Mouse (Mus musculus) intestine, embryonic 16.5 days (tissue): ENCODE results near the gene Rom1. TPM values are rescaled to one million over a fixed set of nuclear protein-coding genes. Genes with fewer than 3 reads are reported as not detected.

Experiments
- ATAC-seq: fragments of 200-750 bp; cut with Nextera tagmentation; 2 replicates; pipeline ENCODE4 v1.8.0; 2017; ENCODE audit warnings: moderate TSS enrichment, moderate library complexity
- H3K27ac ChIP-seq: fragments of 300-500 bp; sonication (generic); 2 replicates; pipeline ENCODE4 v1.5.1; 2014; ENCODE audit warnings: mild to moderate bottlenecking, low read length
- H3K27me3 ChIP-seq: fragments of 300-500 bp; sonication (generic); replicated peaks from 2 replicates; pipeline ENCODE4 v1.6.1; 2014; ENCODE audit warnings: low read length, control low read depth, mixed read lengths; ENCODE audit not compliant: control insufficient read depth, insufficient read depth
- H3K36me3 ChIP-seq: fragments of 300-500 bp; sonication (generic); 2 replicates; pipeline ENCODE4 v1.6.1; 2014; ENCODE audit warnings: low read length, control low read depth; ENCODE audit not compliant: control insufficient read depth, insufficient read depth
- H3K4me1 ChIP-seq: fragments of 300-500 bp; sonication (generic); 2 replicates; pipeline ENCODE4 v1.6.1; 2014; ENCODE audit warnings: low read length, control low read depth, mixed read lengths; ENCODE audit not compliant: control insufficient read depth, insufficient read depth
- H3K4me2 ChIP-seq: fragments of 300-500 bp; sonication (generic); 2 replicates; pipeline ENCODE4 v1.6.1; 2014; ENCODE audit warnings: low read depth, low read length, control low read depth
- H3K4me3 ChIP-seq: fragments of 300-500 bp; sonication (generic); 2 replicates; pipeline ENCODE4 v1.5.1; 2014; ENCODE audit warnings: mild to moderate bottlenecking, low read length
- H3K9ac ChIP-seq: fragments of 300-500 bp; sonication (generic); 2 replicates; pipeline ENCODE4 v1.6.1; 2014; ENCODE audit warnings: low read depth, low read length
- H3K9me3 ChIP-seq: fragments of 300-500 bp; sonication (generic); 2 replicates; pipeline ENCODE4 v1.6.1; 2016; ENCODE audit warnings: low read length, control low read depth; ENCODE audit not compliant: control insufficient read depth
- WGBS: fragments of 180-500 bp; shearing (Covaris S2); extraction: QIAGEN DNeasy Blood & Tissue Kit; methylation state at CpG from one replicate; pipeline ENCODE4 v1.1.7; 2014; 5-methylcytosine and 5-hydroxymethylcytosine counted together
- polyA plus RNA-seq: library from polyadenylated mRNA; unstranded; fragments of >200 nt; fragmentation: Nextera tagmentation; extraction: Ambion mirVana; gene quantifications from 2 replicates; pipeline ENCODE4 v1.2.1, GENCODE M21; 2015

Rom1 gene
- polyA plus RNA-seq, 1 experiment from 2014 or later: 3.1 TPM

- H3K4me1 ChIP-seq: peaks cover 28% of the 10 kb centered on the region
- 23% methylated on average over 5 of the region's 5 CpGs for WGBS
- H3K9ac ChIP-seq: peak overlapping the region; percentile 58
- peak overlapping the region; percentile 41; the same call in 1 of the 2 replicates for H3K27ac ChIP-seq
- peaks cover 20% of the 10 kb centered on the region for H3K36me3 ChIP-seq
- peak overlapping the region; percentile 37 for H3K4me3 ChIP-seq
- no peaks in the 10 kb centered on the region for H3K9me3 ChIP-seq
- ATAC-seq: no peak
- H3K4me2 ChIP-seq: peak overlapping the region; percentile 56
- no peaks in the 10 kb centered on the region for H3K27me3 ChIP-seq
Measured at GRCm38 (mm10) chr19:8944750-8945149, 15.6 kb upstream of the Rom1 start.

- H3K9ac ChIP-seq: peak overlapping the region; percentile 26
Measured at GRCm38 (mm10) chr19:8944062-8944461, 14.9 kb upstream of the Rom1 start.

GRCm38 (mm10) chr19:8943047-8943446 lies 13.9 kb upstream of the Rom1 start:
- 59% methylated on average over 2 of the region's 2 CpGs for WGBS
- H3K4me1 ChIP-seq: peaks cover 28% of the 10 kb centered on the region
- peak overlapping the region; percentile 63 for H3K4me2 ChIP-seq
- peak overlapping the region; percentile 33 for H3K27ac ChIP-seq
- H3K36me3 ChIP-seq: peaks cover 20% of the 10 kb centered on the region
- ATAC-seq: no peak
- H3K9ac ChIP-seq: peak overlapping the region; percentile 86
- H3K27me3 ChIP-seq: no peaks in the 10 kb centered on the region
- H3K4me3 ChIP-seq: peak overlapping the region; percentile 62
- H3K9me3 ChIP-seq: no peaks in the 10 kb centered on the region

More at GRCm38 (mm10) chr19:8944062-8944461, 14.9 kb upstream of the Rom1 start:
- Histone ChIP-seq H3K9me3 (no peaks in the 10 kb centered on the region), H3K4me1 (peaks cover 28% of the 10 kb centered on the region), H3K27ac (0 out of 2 replicates have a peak overlapping the region, but pooled peaks have one; percentile 25), H3K27me3 (no peaks in the 10 kb centered on the region), H3K4me3 (0 out of 2 replicates have a peak overlapping the region, but pooled peaks have one; percentile 13), H3K36me3 (peaks cover 20% of the 10 kb centered on the region), H3K4me2 (peak overlapping the region; percentile 63)
- 39% methylated on average over 5 of the region's 5 CpGs for WGBS
- no peak for ATAC-seq

- H3K27me3 ChIP-seq: no peaks in the 10 kb centered on the region
- H3K4me3 ChIP-seq: peak overlapping the region; percentile 62
- under 1% methylated on average over 46 of the region's 46 CpGs for WGBS
- peak overlapping the region; percentile 63 for H3K4me2 ChIP-seq
- peak overlapping the region; percentile 86 for H3K9ac ChIP-seq
- H3K36me3 ChIP-seq: peaks cover 17% of the 10 kb centered on the region
- H3K4me1 ChIP-seq: peaks cover 28% of the 10 kb centered on the region
- peak; percentile 54 for ATAC-seq
- no peaks in the 10 kb centered on the region for H3K9me3 ChIP-seq
- peak overlapping the region; percentile 92 for H3K27ac ChIP-seq
Measured at GRCm38 (mm10) chr19:8942276-8942964, 13.3 kb upstream of the Rom1 start.

- WGBS: under 1% methylated on average over 64 of the region's 64 CpGs
- peaks cover 28% of the 10 kb centered on the region for H3K4me1 ChIP-seq
- H3K9me3 ChIP-seq: no peaks in the 10 kb centered on the region
- peak within 1 kb of the TSS; percentile 92 for H3K27ac ChIP-seq
- no peaks in the 10 kb centered on the region for H3K27me3 ChIP-seq
- peak within 1 kb of the TSS; percentile 86 for H3K9ac ChIP-seq
- peak; percentile 95 for ATAC-seq
- peak within 1 kb of the TSS; percentile 62 for H3K4me3 ChIP-seq
- peaks cover 16% of the 10 kb centered on the region for H3K36me3 ChIP-seq
- H3K4me2 ChIP-seq: peak within 1 kb of the TSS; percentile 74
Measured at GRCm38 (mm10) chr19:8941515-8942217, 12.5 kb upstream of the Rom1 start, which contains the start of gene Mta2. Mta2 (plus strand) TSS chr19:8941875.

- Histone ChIP-seq H3K27me3 (no peaks in the 10 kb centered on the region), H3K4me2 (peak overlapping the region; percentile 74), H3K27ac (peak overlapping the region; percentile 75), H3K4me1 (peaks cover 28% of the 10 kb centered on the region), H3K4me3 (peak overlapping the region; percentile 62), H3K9me3 (no peaks in the 10 kb centered on the region), H3K36me3 (peaks cover 14% of the 10 kb centered on the region), H3K9ac (peak overlapping the region; percentile 86)
- 37% methylated on average over 10 of the region's 10 CpGs for WGBS
- ATAC-seq: peak; percentile 13
Measured at GRCm38 (mm10) chr19:8941136-8941514, 12.0 kb upstream of the Rom1 start.

- H3K36me3 ChIP-seq: peaks cover 12% of the 10 kb centered on the region
- WGBS: 81% methylated on average over 15 of the region's 15 CpGs
- H3K4me3 ChIP-seq: no peak overlapping the region
- no peak for ATAC-seq
- peak overlapping the region; percentile 74; the same call in 1 of the 2 replicates for H3K4me2 ChIP-seq
- H3K9me3 ChIP-seq: no peaks in the 10 kb centered on the region
- H3K27ac ChIP-seq: peak overlapping the region; percentile 75; the same call in 1 of the 2 replicates
- H3K9ac ChIP-seq: peak overlapping the region; percentile 86
- H3K27me3 ChIP-seq: no peaks in the 10 kb centered on the region
- peaks cover 28% of the 10 kb centered on the region for H3K4me1 ChIP-seq
Measured at GRCm38 (mm10) chr19:8940526-8941133, 11.5 kb upstream of the Rom1 start.

- Histone ChIP-seq H3K9ac (no peak overlapping the region), H3K36me3 (peaks cover 22% of the 10 kb centered on the region), H3K27me3 (no peaks in the 10 kb centered on the region), H3K27ac (no peak overlapping the region), H3K4me3 (no peak overlapping the region), H3K4me2 (no peak overlapping the region), H3K9me3 (no peaks in the 10 kb centered on the region), H3K4me1 (peaks cover 9% of the 10 kb centered on the region)
- ATAC-seq: no peak
- whole genome bisulfite sequencing: 73% methylated on average over 2 of the region's 2 CpGs
Measured at GRCm38 (mm10) chr19:8936736-8937135, 7.6 kb upstream of the Rom1 start.

GRCm38 (mm10) chr19:8930771-8931170 lies 1.6 kb upstream of the Rom1 start:
- H3K9me3 ChIP-seq: no peaks in the 10 kb centered on the region
- peaks cover 16% of the 10 kb centered on the region for H3K4me1 ChIP-seq
- no peak for ATAC-seq
- peaks cover 18% of the 10 kb centered on the region for H3K36me3 ChIP-seq
- peak overlapping the region; percentile 85 for H3K4me3 ChIP-seq
- H3K9ac ChIP-seq: peak overlapping the region; percentile 92
- no peak overlapping the region for H3K27ac ChIP-seq
- peak overlapping the region; percentile 84 for H3K4me2 ChIP-seq
- H3K27me3 ChIP-seq: no peaks in the 10 kb centered on the region
- WGBS: 77% methylated on average over 7 of the region's 7 CpGs
